Mouse (Mus musculus): ENCODE data around the gene Hddc3. TPM values are rescaled to one million over a fixed set of nuclear protein-coding genes. Genes with fewer than 3 reads are reported as not detected.
A peak's percentile ranks its signal among the peaks of the same experiment; 100 is the strongest.

Hddc3 gene
- polyA plus RNA-seq, 2 experiments: 23.8 to 50.4 TPM

DNA sequence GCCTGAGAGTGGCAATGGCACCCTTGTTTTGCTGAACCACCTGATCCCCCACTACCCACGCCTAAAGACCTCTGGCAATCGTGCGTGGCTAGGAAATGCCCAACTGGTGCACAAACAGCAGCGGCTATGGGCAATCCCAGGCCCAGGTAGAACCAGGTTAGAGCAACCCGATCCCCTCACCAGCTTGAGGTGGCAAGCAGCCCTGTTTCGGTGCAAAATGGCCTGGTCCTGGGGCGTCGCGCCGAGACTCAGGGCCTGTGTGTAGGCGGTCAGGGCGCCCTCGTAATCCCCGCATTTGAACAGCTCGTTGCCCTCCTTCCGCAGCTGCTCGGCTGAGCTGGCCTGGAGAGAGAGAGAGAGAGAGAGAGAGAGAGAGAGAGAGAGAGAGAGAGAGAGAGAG, 3.5 kb upstream of the Hddc3 start:
- DNase-seq (ENCODE audit: low spot score): no peak
- Histone ChIP-seq H3K27me3 (ENCODE audit: control insufficient read depth, insufficient read depth, low read length) (no peaks in the 10 kb centered on the region), H3K4me3 (replicated peaks; ENCODE audit: low read length) (peak overlapping the region; percentile 56), H3K4me1 (ENCODE audit: control insufficient read depth, insufficient read depth, low read length) (peaks cover 28% of the 10 kb centered on the region), H3K4me2 (replicated peaks; ENCODE audit: low read depth, low read length, severe bottlenecking) (peak overlapping the region; percentile 88), H3K9ac (ENCODE audit: low read depth, low read length, severe bottlenecking) (peak overlapping the region; percentile 68), H3K36me3 (ENCODE audit: control insufficient read depth, insufficient read depth, low read length) (peaks cover 28% of the 10 kb centered on the region), H3K9me3 (ENCODE audit: control insufficient read depth, low read length) (no peaks in the 10 kb centered on the region), H3K27ac (replicated peaks; ENCODE audit: low read depth, low read length) (no peak overlapping the region)
- TF ChIP-seq POLR2A (IDR thresholded peaks at IDR 0.05; ENCODE audit: borderline replicate concordance, extremely low read depth, insufficient read depth, insufficient read length): no peak
- 4% methylated on average over 17 of the region's 17 CpGs for WGBS
- no peak for ATAC-seq (ENCODE audit: low FRiP score, low read depth)

DNA sequence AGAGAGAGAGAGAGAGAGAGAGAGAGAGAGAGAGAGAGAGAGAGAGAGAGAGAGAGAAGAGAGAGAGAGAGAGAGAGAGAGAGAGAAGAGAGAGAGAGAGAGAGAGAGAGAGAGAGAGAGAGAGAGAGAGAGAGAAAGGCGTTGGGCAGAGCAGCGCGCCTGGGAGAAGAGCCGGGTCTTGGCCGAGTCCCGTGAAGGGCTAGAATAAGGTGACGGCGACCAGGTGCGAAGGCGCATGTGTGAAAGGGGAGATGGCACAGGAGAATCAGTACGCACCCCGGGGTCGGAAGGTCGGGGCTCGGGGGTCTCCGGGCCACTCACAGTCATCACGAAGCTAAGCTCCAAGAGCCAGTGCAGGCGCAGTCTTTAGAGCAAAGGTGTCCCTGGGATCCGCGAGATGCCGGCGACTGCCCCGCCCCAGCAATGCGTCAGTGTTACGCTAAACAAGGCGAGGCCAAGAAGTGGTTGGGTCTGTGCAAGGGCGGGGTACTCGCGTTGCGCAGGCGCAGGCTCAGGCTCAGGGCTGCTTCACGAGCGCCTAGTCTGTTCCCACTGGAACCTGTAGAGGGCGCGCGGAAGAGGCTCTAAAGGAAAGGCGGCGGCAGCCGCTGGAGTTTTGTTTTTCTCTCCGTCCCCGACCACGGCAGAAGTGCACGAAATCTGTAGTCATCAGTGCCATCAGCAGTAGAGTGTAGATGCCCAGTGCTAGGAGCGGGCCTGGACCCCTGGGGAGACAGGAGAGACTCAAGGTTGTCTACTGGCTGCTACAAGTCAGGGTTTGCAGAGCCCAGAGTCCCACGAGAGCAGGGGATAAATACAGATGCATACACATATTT, 2.9 kb upstream of the Hddc3 start:
- Histone ChIP-seq H3K4me1 (ENCODE audit: control insufficient read depth, insufficient read depth, low read length) (peaks cover 28% of the 10 kb centered on the region), H3K4me3 (replicated peaks; ENCODE audit: low read length) (peak overlapping the region; percentile 56), H3K27me3 (ENCODE audit: control insufficient read depth, insufficient read depth, low read length) (no peaks in the 10 kb centered on the region), H3K9me3 (ENCODE audit: control insufficient read depth, low read length) (no peaks in the 10 kb centered on the region), H3K9ac (ENCODE audit: low read depth, low read length, severe bottlenecking) (peak overlapping the region; percentile 68), H3K36me3 (ENCODE audit: control insufficient read depth, insufficient read depth, low read length) (peaks cover 22% of the 10 kb centered on the region), H3K4me2 (replicated peaks; ENCODE audit: low read depth, low read length, severe bottlenecking) (peak overlapping the region; percentile 88), H3K27ac (replicated peaks; ENCODE audit: low read depth, low read length) (peak overlapping the region; percentile 91)
- peak; percentile 81; the same call in 1 of the 2 replicates for TF ChIP-seq POLR2A (IDR thresholded peaks at IDR 0.05; ENCODE audit: borderline replicate concordance, extremely low read depth, insufficient read depth, insufficient read length)
- under 1% methylated on average over 45 of the region's 45 CpGs for WGBS
- DNase-seq (ENCODE audit: low spot score): peak; percentile 97
- peak; percentile 96 for ATAC-seq (ENCODE audit: low FRiP score, low read depth)

DNA sequence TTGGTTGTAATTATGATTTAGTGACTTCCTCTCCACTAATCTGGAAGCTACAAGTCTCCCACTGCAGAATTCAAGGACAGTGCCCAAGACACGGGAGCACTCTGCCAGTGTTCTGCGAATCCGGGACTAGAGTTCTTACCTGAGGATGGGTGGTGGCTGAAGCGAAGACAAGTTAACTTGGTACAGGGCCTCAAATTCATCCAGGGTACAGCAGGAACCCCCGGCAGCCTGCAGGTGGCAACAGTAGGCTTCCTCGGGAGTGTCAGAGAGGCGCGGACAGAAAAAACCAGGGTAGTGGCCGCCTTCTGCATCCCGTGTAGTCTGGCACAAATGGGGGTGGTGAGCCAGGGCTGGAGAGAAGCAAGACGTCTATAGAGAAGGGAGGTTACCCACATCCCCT, 2.1 kb upstream of the Hddc3 start, which contains the start of gene Unc45a:
Unc45a (minus strand) TSS at position 213 of the 400 bp plus-strand sequence.
- TF ChIP-seq POLR2A (IDR thresholded peaks at IDR 0.05; ENCODE audit: borderline replicate concordance, extremely low read depth, insufficient read depth, insufficient read length): no peak
- ATAC-seq (ENCODE audit: low FRiP score, low read depth) (peak; percentile 58), DNase-seq (ENCODE audit: low spot score) (peak; percentile 73)
- peak within 1 kb of the TSS; percentile 88 for H3K4me2 ChIP-seq (replicated peaks; ENCODE audit: low read depth, low read length, severe bottlenecking)
- H3K36me3 ChIP-seq (ENCODE audit: control insufficient read depth, insufficient read depth, low read length): peaks cover 20% of the 10 kb centered on the region
- H3K27ac ChIP-seq (replicated peaks; ENCODE audit: low read depth, low read length): peak within 1 kb of the TSS; percentile 91
- H3K4me1 ChIP-seq (ENCODE audit: control insufficient read depth, insufficient read depth, low read length): peaks cover 28% of the 10 kb centered on the region
- H3K27me3 ChIP-seq (ENCODE audit: control insufficient read depth, insufficient read depth, low read length): no peaks in the 10 kb centered on the region
- H3K9me3 ChIP-seq (ENCODE audit: control insufficient read depth, low read length): no peaks in the 10 kb centered on the region
- peak within 1 kb of the TSS; percentile 68 for H3K9ac ChIP-seq (ENCODE audit: low read depth, low read length, severe bottlenecking)
- WGBS: 2% methylated on average over 11 of the region's 11 CpGs
- H3K4me3 ChIP-seq (replicated peaks; ENCODE audit: low read length): peak within 1 kb of the TSS; percentile 56

DNA sequence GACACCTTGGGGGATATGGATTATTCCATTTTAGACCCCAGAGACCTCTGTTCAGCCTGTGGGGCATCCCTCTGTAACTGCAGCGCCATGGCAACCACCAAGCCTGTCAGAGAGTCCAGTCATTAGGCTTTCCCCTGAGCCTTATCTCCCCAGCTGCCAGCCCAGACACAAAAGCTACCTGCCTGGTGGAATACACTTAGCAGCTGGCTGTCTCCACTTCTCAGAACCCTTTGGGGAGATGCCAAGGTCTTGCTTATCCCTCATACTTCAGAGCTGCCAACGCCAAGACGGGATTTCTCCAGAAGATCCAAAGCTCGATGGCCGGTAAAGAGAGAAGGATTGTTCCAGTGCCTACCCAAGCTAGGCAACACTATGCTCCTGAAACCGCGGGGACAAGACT, 1.1 kb upstream of the Hddc3 start:
- peaks cover 28% of the 10 kb centered on the region for H3K4me1 ChIP-seq (ENCODE audit: control insufficient read depth, insufficient read depth, low read length)
- no peak overlapping the region for H3K9ac ChIP-seq (ENCODE audit: low read depth, low read length, severe bottlenecking)
- peaks cover 10% of the 10 kb centered on the region for H3K36me3 ChIP-seq (ENCODE audit: control insufficient read depth, insufficient read depth, low read length)
- no peaks in the 10 kb centered on the region for H3K27me3 ChIP-seq (ENCODE audit: control insufficient read depth, insufficient read depth, low read length)
- ATAC-seq (ENCODE audit: low FRiP score, low read depth) (no peak), DNase-seq (ENCODE audit: low spot score) (no peak)
- H3K27ac ChIP-seq (replicated peaks; ENCODE audit: low read depth, low read length): no peak overlapping the region
- 77% methylated on average over 7 of the region's 7 CpGs for WGBS
- no peak overlapping the region for H3K4me3 ChIP-seq (replicated peaks; ENCODE audit: low read length)
- H3K4me2 ChIP-seq (replicated peaks; ENCODE audit: low read depth, low read length, severe bottlenecking): no peak overlapping the region
- no peak for TF ChIP-seq POLR2A (IDR thresholded peaks at IDR 0.05; ENCODE audit: borderline replicate concordance, extremely low read depth, insufficient read depth, insufficient read length)
- no peaks in the 10 kb centered on the region for H3K9me3 ChIP-seq (ENCODE audit: control insufficient read depth, low read length)

DNA sequence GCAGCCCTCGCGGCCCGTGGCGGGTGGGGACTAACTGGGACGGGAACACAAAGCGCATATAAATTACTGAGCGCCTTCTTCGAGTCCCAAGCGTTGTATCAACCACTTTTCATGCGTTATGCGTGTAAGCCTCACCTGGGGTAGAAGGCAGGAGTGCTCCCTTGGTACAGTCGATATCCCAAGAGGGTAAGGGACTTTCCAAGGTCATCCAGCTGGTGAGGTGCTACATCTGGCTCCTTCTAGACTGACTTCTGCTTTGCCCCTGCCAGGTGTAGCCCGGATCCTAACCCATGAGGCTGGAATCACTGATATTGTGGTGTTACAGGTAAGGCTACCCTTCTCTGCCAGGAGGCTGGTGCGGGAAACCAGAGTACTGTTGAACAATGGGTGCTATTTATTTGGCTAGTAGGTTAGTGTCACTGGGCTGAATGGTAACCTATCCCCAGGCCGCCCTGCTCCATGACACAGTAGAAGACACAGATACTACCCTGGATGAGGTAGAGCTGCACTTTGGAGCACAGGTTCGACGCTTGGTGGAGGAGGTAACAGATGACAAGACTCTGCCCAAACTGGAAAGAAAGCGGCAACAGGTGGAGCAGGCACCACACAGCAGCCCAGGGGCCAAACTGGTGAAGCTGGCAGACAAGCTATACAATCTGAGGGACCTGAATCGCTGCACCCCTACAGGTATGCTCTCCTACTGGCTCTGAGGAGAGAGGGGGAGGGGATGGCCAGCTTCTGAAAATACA, 540 bp downstream of the Hddc3 start:
- Histone ChIP-seq H3K9ac (ENCODE audit: low read depth, low read length, severe bottlenecking) (peak overlapping the region; percentile 81), H3K9me3 (ENCODE audit: control insufficient read depth, low read length) (no peaks in the 10 kb centered on the region), H3K4me1 (ENCODE audit: control insufficient read depth, insufficient read depth, low read length) (peaks cover 25% of the 10 kb centered on the region), H3K27me3 (ENCODE audit: control insufficient read depth, insufficient read depth, low read length) (no peaks in the 10 kb centered on the region), H3K4me2 (replicated peaks; ENCODE audit: low read depth, low read length, severe bottlenecking) (peak overlapping the region; percentile 74), H3K27ac (replicated peaks; ENCODE audit: low read depth, low read length) (peak overlapping the region; percentile 68; the same call in 1 of the 2 replicates), H3K36me3 (ENCODE audit: control insufficient read depth, insufficient read depth, low read length) (peaks cover 6% of the 10 kb centered on the region; the same call in 1 of the 2 replicates), H3K4me3 (replicated peaks; ENCODE audit: low read length) (peak overlapping the region; percentile 51)
- no peak for TF ChIP-seq POLR2A (IDR thresholded peaks at IDR 0.05; ENCODE audit: borderline replicate concordance, extremely low read depth, insufficient read depth, insufficient read length)
- no peak for ATAC-seq (ENCODE audit: low FRiP score, low read depth)
- no peak for DNase-seq (ENCODE audit: low spot score)
- 25% methylated on average over 19 of the region's 19 CpGs for WGBS

All from limb, embryonic 14.5 days (tissue).